Mouse (Mus musculus) stomach, embryonic 14.5 days (tissue): ENCODE measurements around the gene Rpl22. TPM values are rescaled to one million over a fixed set of nuclear protein-coding genes. Genes with fewer than 3 reads are reported as not detected.

Experiments used
- ATAC-seq: fragments of 200-750 bp; cut with Nextera tagmentation; 2 replicates; pipeline ENCODE4 v1.8.0; 2017; ENCODE audit warnings: low read depth, moderate TSS enrichment; ENCODE audit not compliant: insufficient number of reproducible peaks, insufficient read depth, low FRiP score
- H3K27ac ChIP-seq: fragments of 300-500 bp; sonication (generic); 2 replicates; pipeline ENCODE4 v1.5.1; 2014; ENCODE audit warnings: mild to moderate bottlenecking, low read length, moderate library complexity, mixed read lengths
- H3K27me3 ChIP-seq: fragments of 300-500 bp; sonication (generic); 2 replicates; pipeline ENCODE4 v1.6.1; 2014; ENCODE audit warnings: low read length, control low read depth, mixed read lengths; ENCODE audit not compliant: control insufficient read depth, insufficient read depth
- H3K36me3 ChIP-seq: fragments of 300-500 bp; sonication (generic); 2 replicates; pipeline ENCODE4 v1.6.1; 2014; ENCODE audit warnings: mild to moderate bottlenecking, control low read depth, low read length, moderate library complexity, mixed read lengths; ENCODE audit not compliant: control insufficient read depth, insufficient read depth
- H3K4me1 ChIP-seq: fragments of 300-500 bp; sonication (generic); 2 replicates; pipeline ENCODE4 v1.6.1; 2014; ENCODE audit warnings: low read length, control low read depth, mixed read lengths; ENCODE audit not compliant: control insufficient read depth, insufficient read depth
- H3K4me2 ChIP-seq: fragments of 300-500 bp; sonication (generic); replicated peaks from 2 replicates; pipeline ENCODE4 v1.6.1; 2014; ENCODE audit warnings: low read depth, low read length, control low read depth
- H3K4me3 ChIP-seq: fragments of 300-500 bp; sonication (generic); 2 replicates; pipeline ENCODE4 v1.5.1; 2014; ENCODE audit warnings: low read depth, low read length, control low read depth
- H3K9ac ChIP-seq: fragments of 300-500 bp; sonication (generic); replicated peaks from 2 replicates; pipeline ENCODE4 v1.6.1; 2014; ENCODE audit warnings: low read depth, mild to moderate bottlenecking, control low read depth, low read length, moderate library complexity, mixed read lengths
- H3K9me3 ChIP-seq: fragments of 300-500 bp; sonication (generic); 2 replicates; pipeline ENCODE4 v1.6.1; 2016; ENCODE audit warnings: low read depth, low read length, control low read depth; ENCODE audit not compliant: control insufficient read depth
- WGBS: fragments of 180-500 bp; shearing (Covaris S2); extraction: QIAGEN DNeasy Blood & Tissue Kit; methylation state at CpG from one replicate; pipeline ENCODE4 v1.1.7; 2014; 5-methylcytosine and 5-hydroxymethylcytosine counted together
- polyA plus RNA-seq: library from polyadenylated mRNA; unstranded; fragments of >200 nt; fragmentation: Nextera tagmentation; extraction: Ambion mirVana; gene quantifications from 2 replicates; pipeline ENCODE4 v1.2.1, GENCODE M21; 2014

Gene Rpl22
- polyA plus RNA-seq, 1 experiment from 2014 or later: 483 TPM

DNA sequence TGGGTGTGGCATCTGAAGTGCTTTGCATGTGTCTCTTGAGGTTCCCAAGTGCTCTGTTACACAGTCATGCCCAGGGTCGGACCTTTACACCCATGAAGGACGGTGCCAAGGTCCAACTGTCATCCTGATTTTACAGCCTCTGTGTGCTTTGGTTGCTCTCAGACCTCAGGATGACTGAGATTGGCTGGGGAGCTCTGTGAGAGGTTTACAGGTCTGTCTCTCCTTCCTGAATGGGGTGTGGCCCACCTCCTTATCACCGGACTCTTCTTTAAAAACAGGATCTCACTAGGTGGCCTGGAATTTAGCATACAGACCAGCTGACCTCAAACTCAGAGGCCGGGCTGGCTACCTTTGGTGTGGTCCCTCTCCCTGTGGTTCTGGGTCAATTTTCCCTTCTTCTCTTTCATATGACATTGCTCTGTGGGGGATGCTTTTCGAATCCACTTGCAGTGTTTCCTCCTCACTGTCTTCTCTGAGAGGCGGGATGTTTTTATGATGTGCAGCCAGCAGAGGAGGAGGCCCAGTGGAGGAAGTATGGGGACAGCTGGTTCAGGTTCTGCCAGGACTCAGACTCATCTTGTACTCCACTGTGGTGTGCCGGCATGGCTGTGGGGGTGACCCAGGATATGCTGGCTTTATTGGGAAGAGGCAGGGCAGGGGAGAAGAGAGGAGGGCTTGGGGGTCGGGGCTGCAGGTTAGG is 25.3 kb downstream of the Rpl22 start:
- Histone ChIP-seq H3K9ac (no peak overlapping the region), H3K36me3 (no peaks in the 10 kb centered on the region), H3K9me3 (no peaks in the 10 kb centered on the region), H3K4me2 (no peak overlapping the region), H3K4me3 (no peak overlapping the region), H3K27me3 (0 out of 2 replicates have a peak, but pooled peaks cover 2% of the 10 kb centered on the region), H3K27ac (no peak overlapping the region), H3K4me1 (no peaks in the 10 kb centered on the region)
- no peak for ATAC-seq
- 27% methylated on average over 8 of the region's 8 CpGs for WGBS

GRCm38 (mm10) chr4:152351422-152352305 is 26.1 kb downstream of the Rpl22 start:
- Histone ChIP-seq H3K27me3 (0 out of 2 replicates have a peak, but pooled peaks cover 2% of the 10 kb centered on the region), H3K4me3 (no peak overlapping the region), H3K27ac (no peak overlapping the region), H3K9ac (no peak overlapping the region), H3K4me1 (no peaks in the 10 kb centered on the region), H3K9me3 (no peaks in the 10 kb centered on the region), H3K4me2 (no peak overlapping the region), H3K36me3 (no peaks in the 10 kb centered on the region)
- no peak for ATAC-seq
- 9% methylated on average over 14 of the region's 14 CpGs for WGBS

GRCm38 (mm10) chr4:152353886-152354637 is 28.5 kb downstream of the Rpl22 start:
- H3K27ac ChIP-seq: no peak overlapping the region
- no peak for ATAC-seq
- H3K4me3 ChIP-seq: no peak overlapping the region
- 0 out of 2 replicates have a peak, but pooled peaks cover 2% of the 10 kb centered on the region for H3K27me3 ChIP-seq
- H3K4me2 ChIP-seq: no peak overlapping the region
- WGBS: 69% methylated on average over 14 of the region's 14 CpGs
- no peaks in the 10 kb centered on the region for H3K4me1 ChIP-seq
- H3K9ac ChIP-seq: no peak overlapping the region
- no peaks in the 10 kb centered on the region for H3K9me3 ChIP-seq
- no peaks in the 10 kb centered on the region for H3K36me3 ChIP-seq

GRCm38 (mm10) chr4:152355672-152356071 is 30.1 kb downstream of the Rpl22 start:
- no peak overlapping the region for H3K4me3 ChIP-seq
- peaks cover 1% of the 10 kb centered on the region; the same call in 1 of the 2 replicates for H3K4me1 ChIP-seq
- no peak overlapping the region for H3K27ac ChIP-seq
- no peak overlapping the region for H3K4me2 ChIP-seq
- H3K9me3 ChIP-seq: no peaks in the 10 kb centered on the region
- H3K36me3 ChIP-seq: no peaks in the 10 kb centered on the region
- WGBS: 75% methylated on average over 7 of the region's 7 CpGs
- no peak overlapping the region for H3K9ac ChIP-seq
- no peak for ATAC-seq
- no peaks in the 10 kb centered on the region for H3K27me3 ChIP-seq

DNA sequence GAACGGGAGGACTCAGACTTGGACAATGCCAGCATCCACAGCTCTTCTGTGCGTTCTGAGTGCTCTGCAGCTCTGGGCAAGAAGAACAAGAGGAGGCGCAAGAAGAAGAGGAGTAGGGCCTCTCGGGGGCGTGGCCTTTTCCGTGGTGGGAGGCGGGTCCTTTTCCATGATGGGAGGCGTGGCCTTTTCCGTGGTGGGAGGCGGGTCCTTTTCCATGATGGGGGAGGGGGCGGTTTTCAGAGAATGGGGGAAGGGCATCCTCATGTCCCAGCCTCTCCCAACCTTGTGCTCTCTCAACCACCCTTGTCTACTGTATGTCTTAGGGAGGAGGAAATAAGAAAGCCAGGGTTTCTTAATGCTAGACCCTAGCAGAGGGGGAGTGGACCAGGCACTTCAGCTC is 34.2 kb downstream of the Rpl22 start:
- Histone ChIP-seq H3K27me3 (no peaks in the 10 kb centered on the region), H3K36me3 (no peaks in the 10 kb centered on the region), H3K27ac (no peak overlapping the region), H3K4me3 (no peak overlapping the region), H3K9ac (no peak overlapping the region), H3K4me1 (peaks cover 7% of the 10 kb centered on the region; the same call in 1 of the 2 replicates), H3K4me2 (no peak overlapping the region), H3K9me3 (no peaks in the 10 kb centered on the region)
- WGBS: 9% methylated on average over 11 of the region's 11 CpGs
- ATAC-seq: no peak

DNA sequence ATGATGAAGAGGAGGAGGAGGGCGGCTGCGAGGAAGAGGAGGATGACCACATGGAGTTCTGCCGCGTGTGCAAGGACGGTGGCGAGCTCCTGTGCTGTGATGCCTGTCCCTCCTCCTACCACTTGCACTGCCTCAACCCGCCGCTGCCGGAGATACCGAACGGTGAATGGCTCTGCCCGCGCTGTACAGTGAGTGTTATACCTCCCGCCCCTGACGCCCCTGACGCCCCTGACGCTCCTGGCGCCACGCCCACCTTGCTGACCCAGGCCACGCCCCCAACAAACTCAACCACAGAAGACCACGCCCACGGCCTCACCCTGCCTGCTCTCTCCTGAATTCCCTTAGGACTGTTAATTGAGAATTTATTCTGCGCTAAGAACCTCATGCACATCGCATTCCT is 35.3 kb downstream of the Rpl22 start:
- 1% methylated on average over 22 of the region's 24 CpGs for WGBS
- no peak overlapping the region for H3K4me3 ChIP-seq
- H3K4me2 ChIP-seq: peak overlapping the region; percentile 32
- ATAC-seq: peak; percentile 64; the same call in 1 of the 2 replicates
- no peaks in the 10 kb centered on the region for H3K9me3 ChIP-seq
- H3K4me1 ChIP-seq: peaks cover 7% of the 10 kb centered on the region; the same call in 1 of the 2 replicates
- no peaks in the 10 kb centered on the region for H3K36me3 ChIP-seq
- no peak overlapping the region for H3K9ac ChIP-seq
- no peaks in the 10 kb centered on the region for H3K27me3 ChIP-seq
- H3K27ac ChIP-seq: no peak overlapping the region

GRCm38 (mm10) chr4:152362180-152362579 is 36.6 kb downstream of the Rpl22 start:
- Histone ChIP-seq H3K4me1 (peaks cover 7% of the 10 kb centered on the region; the same call in 1 of the 2 replicates), H3K9ac (no peak overlapping the region), H3K36me3 (no peaks in the 10 kb centered on the region), H3K9me3 (no peaks in the 10 kb centered on the region), H3K4me3 (no peak overlapping the region), H3K4me2 (no peak overlapping the region), H3K27ac (no peak overlapping the region), H3K27me3 (no peaks in the 10 kb centered on the region)
- 51% methylated on average over 9 of the region's 9 CpGs for WGBS
- ATAC-seq: no peak

DNA sequence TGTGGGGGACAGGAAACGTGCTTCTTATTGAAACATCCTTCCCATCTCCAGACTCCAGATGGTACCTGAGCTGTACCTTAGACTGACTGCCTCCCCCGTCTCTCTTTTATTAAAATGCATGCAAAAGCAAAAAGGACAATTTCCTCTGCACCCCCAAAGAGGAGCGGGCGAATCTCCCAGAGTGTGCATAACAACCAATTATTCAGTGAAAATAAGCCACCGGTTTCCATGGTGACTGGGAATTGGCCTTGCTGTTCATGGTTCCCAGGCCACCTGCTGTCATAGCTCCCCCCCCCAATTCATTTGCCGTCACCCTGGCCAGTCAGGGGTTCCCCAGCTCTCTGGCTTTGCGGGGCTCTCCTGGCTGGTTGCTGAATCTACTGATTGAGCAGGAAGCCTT is 39.7 kb downstream of the Rpl22 start:
- Histone ChIP-seq H3K36me3 (no peaks in the 10 kb centered on the region), H3K27me3 (no peaks in the 10 kb centered on the region), H3K4me1 (peaks cover 7% of the 10 kb centered on the region; the same call in 1 of the 2 replicates), H3K4me2 (no peak overlapping the region), H3K4me3 (no peak overlapping the region), H3K9me3 (no peaks in the 10 kb centered on the region), H3K27ac (no peak overlapping the region), H3K9ac (no peak overlapping the region)
- no peak for ATAC-seq
- WGBS: 77% methylated on average over 7 of the region's 7 CpGs
